Mouse (Mus musculus) cerebellum, postnatal 14 days (tissue): ENCODE data around the gene Adgrb2.

Source experiments
- DNase-seq, 2 experiments: peaks; one replicate each; pipeline ENCODE4 v3.0.0; 2021; ENCODE audit warnings: mixed read lengths in 2 of 2

The Adgrb2 gene

DNA sequence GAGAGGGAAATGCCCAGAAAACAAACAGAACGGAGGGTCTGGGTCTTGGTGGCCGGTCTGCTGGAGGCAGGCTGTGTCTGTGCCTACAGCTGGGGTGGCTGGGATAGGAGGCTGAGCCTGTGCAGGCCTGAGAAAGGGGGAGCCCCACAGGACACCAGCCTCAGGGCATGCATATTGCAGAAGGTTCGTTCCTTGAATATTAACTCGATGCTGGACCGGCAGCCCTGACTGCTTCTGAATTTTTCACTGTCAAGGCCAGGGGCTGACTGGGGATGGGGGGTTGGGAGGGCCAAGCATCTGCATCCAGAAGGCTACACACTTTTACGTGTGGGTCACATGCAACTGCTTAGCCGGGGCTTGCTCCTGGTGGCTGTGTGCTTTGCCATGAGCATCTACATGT lies 48.8 kb downstream of the Adgrb2 start:
- no peak for DNase-seq

DNA sequence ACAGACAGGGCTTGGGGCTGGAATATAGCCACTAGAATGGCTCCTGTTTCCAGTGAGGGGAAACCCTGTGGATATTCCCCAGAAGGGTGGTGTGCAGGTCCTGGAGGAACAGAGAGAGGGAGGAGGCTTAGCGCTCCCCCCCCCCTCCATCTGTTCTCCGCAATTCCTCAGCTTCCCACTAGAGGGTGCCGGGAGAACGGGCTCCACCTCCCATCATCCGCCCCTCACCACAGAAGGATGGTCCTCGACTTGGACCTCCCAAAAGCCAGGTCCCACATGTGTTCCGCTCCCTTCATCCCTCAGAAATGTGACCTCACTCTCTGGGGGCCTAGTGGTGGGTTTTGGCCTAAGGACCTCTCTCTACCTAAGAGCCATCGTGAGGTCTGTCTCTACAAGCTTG lies 51.4 kb downstream of the Adgrb2 start:
- DNase-seq, result peak; percentile 81 to 83

DNA sequence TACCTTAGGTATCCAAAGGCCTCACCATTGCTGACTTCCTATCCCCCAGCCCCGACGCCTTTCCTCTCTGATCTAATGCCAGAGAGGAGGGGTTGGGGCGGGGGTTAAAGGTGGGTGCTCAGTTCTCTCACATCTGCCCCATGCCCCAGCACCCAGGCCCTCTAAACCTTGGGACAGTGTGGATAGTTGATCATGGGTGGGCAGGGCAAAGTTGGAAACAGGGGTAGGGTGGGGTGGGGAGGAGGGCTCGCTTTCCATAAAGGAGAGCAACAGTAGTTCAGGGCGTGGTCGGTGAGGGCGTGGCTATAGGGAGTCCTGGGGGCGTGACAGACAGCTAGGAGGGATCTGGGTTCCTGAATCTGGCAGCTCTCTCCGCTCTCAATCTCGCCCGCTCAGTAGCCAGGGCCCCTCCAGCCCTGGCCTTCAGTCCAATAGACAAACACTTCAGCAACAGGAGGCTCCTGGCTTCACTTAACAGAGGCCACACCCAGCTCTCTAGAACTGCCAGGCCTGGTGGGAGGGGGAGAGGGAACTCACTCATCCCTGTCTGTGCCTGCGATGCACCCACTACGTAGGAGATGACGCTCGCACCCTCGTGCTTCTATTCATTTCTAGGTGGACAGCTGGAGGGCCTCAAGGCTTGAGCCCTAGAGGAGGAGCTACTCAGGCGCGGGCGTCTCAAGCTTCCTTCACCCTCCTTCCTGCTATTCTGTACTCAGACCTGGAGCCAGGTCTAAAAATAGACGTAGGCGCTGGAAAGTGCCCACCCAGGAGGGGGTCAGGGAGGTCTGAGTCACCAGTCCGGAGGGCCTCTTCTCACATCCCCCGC lies 52.1 kb downstream of the Adgrb2 start:
- peak; percentile 71 to 76 for DNase-seq

DNA sequence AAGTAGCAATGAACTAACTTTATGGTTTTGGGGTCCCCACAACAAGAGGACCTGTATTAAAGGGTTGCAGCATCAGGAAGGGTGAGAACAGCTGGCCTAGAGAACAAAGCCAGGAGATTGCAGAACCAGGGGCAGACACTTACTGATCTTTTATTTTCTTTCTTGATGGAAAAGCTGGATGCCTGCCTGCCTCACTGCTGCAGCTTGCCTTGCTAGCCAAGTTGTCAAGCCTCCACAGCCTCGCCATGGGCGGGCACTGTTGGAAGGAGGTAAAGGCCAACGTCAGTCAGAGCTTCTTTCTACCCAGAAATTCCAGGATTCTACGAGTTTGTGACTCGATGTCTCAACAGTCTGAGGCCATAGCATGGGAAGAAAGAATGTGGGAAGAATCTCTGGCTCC lies 54.7 kb downstream of the Adgrb2 start:
- DNase-seq, result no peak

DNA sequence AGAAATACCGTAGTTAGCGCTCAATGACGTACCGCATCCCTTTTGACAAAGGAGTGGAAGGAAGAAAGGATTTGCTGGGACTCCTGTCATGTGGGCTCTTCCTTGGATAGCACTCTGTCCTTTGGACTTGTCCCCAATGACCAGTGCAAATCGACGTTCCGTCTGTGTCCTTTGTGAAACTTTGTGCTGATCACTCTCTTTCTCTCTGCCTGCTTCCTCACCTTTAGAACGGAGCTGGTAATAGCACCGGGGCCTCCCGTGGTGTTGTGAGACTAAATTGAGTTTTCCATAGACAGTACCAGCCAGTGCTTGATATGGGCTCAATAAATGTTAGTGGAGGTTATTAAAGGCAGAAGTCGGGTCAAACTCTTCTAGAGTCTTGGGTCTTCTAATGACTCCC lies 56.4 kb downstream of the Adgrb2 start:
- DNase-seq, result no peak

DNA sequence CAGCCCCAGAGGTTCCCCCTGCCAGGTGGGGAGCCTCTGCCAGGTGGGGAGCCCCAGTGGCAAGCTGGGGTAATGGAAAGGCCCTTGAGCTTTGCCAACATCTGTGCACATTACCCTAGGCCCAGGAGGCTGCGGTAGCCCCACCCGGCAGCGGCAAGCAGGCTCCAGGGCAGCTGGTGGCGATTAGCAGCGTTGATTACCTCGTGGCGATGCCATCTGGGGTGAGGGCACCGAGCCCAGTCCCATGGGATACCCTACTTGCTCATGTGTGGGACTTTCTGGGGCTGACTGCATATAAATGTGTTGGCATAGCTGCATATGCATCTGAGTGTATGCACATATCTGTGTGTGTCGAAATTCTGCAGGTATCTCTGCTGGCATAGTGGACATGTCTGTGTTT lies 59.5 kb downstream of the Adgrb2 start:
- DNase-seq, result peak; percentile 74 to 82

DNA sequence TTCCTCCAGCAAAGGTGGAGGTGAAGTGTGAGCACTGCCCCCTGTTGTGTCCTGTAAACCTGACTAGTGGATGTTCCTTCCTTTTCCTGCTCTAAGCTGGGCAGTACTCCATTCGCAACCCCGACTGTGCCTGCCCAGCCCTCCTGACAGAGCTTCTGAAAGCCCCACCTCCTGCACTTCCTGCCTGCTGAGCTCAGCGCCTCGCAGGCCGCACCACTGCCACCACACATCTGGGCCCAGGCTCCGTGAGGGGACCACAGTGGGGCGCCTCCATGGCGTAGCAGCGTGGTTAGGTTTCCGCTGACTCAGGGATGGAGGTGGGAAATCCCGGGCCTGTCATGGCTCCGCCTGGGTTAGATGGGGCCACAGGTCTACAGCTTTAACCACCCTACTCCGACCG lies 60.9 kb downstream of the Adgrb2 start:
- DNase-seq, result no peak

DNA sequence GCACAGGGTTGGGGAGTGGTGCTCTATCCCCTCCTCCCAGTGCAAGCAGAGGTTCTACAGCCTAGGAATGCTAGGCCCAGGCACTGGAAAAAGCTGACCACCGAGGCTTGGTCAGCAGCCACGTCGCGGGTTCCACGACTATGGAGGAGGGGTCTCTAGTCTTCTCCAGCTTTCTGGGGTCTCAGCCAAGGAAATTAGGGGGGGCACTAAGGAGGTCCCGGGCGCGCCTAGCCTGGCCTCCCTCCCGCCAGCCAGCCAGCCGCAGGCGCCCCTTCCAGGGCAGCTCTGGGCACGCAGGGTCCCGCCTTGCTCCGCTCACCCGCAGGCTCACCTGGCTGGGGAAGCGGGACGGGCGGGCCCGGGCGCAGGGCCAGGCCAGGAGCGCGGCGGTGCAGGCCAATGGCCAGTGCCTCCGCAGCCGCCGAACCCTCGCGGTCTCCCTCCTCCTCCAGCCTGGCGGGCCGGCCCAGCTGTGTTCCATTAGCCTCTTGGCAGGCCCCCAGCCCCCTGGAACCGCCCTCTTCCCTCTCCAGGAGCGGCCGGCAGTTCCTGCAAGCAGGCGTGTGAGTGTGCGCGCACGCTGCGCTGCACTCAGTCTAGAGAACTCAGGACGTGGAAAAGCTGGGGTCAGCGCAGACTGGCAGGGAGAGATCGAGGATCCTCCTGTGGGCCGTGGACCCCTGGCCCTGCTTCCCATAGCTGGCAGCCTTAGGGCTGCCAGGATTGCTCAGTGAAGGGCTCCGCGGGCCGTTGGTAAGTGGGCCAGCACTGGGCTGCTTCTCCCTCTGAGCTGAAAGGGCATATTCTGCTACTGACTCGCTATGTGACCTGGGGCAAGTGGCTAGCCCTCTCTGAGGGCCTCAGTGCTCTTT lies 62.9 kb downstream of the Adgrb2 start, which contains the start of gene Col16a1:
TSS of gene Col16a1 (plus strand) at position 510 of the 872 bp plus-strand sequence.
- DNase-seq, result peak; percentile 77 to 86

DNA sequence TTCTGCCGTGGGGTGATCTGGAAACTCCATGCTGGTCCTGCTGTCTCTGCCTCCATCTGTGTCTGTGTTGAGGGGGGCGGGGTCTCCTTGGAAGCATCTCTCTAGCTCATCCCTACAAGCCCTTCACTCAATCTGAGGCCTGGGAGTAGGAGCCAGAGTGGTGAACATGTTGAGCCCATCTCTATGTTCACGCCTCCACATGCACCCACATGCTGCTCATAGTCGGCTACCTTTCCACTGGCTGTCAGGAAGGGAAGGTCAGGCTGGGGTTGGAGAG lies 63.5 kb downstream of the Adgrb2 start:
- DNase-seq, result peak in 1 of 2 experiments; percentile 41

DNA sequence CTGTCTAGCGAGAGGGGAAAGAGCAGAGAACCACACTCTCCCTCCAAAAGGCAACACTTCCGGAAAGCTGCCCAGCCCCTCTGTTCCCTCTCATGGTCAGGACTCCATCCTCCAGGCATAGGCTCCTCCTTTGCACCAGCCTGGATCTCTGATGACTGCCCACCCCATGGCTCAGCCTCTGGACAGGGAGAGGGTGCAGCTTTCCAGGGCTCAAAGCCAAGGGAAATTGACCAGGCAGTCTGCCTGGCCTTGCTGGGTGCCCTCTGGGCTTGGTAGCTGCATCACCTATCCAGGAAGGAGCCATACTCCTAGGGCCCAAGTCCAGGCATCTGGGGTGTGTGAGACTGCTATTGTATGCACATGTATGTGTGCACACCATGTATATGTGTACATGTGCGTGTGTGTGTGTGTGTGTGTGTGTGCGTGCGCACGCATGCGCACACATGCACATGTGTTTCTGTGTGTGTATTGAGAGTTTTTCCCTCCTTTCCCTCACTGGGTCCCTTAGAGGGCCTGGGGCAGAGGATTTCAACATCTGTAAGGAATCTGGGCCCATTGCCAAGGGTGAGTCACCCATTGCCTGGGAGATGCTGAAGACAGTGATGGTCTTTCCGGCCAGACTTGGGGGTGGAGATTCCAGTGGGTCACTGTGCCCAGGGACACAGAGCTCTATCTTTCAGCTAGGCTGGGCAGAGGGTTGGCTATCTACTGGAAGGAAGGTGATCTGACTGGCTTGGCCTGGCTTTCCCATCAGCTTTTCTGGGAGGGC lies 65.6 kb downstream of the Adgrb2 start:
- no peak for DNase-seq

DNA sequence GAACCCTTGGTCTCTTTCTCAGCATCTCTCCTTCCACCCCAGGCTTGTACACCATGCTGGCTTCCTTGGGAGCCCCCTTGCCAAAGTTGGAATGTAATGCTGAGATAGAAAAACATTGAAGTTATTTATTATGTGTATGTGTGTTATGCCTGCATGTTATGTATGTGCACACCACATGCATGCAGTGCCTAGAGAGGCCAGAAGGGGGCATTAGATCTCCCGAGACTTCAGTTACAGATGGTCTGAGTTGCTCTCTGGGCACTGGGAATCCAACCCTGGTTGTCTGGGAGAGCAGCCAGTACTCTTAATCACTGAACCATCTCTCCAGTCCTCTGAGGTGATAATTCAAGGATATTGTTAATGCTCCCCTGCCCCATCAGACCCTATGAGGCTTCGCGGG lies 67.6 kb downstream of the Adgrb2 start:
- peak in 1 of 2 experiments; percentile 42 for DNase-seq

DNA sequence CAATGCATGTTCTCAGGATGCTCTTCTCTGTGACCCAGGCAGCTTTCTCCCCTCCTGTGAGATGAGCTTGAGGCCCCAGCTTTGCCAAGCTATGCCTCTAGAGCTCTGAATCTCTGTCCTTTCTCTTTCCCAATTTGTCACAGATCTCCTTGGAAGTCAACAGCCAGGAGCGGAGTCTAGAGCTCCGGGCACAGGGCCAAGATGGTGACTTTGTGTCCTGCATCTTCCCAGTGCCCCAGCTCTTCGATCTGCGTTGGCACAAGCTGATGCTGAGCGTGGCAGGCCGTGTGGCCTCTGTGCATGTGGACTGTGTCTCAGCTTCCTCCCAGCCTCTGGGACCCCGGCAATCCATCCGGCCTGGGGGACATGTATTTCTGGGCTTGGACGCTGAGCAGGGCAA lies 68.4 kb downstream of the Adgrb2 start:
- DNase-seq, result peak; percentile 45 to 63

DNA sequence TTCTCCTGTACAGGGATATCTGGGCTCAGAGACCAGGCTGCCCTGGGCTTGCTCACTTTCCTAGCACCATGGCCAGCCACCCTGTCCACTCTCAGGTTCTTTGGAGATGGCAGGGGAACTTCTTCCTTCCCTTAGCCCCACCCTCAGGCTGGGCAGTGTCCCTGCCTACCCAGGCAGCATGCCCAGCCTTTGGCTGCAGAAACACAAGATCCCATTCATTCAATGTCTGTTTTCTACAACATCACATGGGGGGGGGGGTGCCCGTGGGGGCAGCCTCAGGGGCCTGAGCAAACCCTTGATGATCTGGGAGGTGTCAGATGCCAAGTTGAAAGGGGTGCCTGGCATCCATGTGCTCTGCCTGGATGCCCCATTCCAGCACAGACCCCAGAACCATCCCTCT lies 70.1 kb downstream of the Adgrb2 start:
- peak in 1 of 2 experiments; percentile 38 for DNase-seq

DNA sequence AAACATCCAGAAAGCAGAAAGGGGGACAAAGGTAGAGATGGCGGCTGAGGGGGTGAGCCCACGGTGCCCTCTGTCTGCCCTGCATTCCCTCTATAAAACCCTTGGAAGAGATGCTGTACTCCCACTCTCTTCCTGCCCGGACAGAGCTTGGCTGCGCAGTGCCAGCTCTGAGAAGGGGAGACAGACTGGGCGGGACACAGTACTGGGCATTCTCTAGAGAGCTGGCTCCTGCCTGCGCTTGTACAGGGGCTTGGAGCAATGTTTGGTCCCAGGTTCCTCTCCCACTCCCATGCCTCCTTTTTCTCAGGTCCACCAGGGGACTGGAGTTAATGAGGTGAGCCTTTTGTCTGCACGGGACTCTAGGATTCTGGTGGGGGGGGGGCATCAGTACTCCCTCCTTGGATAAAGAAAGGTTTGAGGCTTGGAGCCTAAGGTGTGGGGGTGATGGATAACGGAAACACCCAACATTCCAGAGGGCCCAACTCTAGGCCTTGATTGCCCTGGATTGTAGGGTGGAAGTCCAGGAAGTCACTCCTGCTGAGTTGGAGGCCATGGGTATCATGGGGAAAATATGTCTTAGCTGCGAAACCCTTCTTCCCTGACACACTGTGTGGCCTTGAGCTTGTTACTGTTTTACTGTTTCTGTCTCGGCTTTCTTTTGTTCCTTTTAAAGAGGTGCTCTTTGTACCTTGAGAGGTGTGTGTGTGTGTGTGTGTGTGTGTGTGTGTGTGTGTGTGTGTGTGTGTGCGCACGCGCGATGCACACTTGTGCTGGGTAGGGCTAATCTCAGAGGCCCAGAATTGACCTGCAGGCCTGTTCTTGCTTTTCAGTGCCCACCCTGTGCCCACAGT lies 70.7 kb downstream of the Adgrb2 start:
- peak in 1 of 2 experiments; percentile 10 for DNase-seq

DNA sequence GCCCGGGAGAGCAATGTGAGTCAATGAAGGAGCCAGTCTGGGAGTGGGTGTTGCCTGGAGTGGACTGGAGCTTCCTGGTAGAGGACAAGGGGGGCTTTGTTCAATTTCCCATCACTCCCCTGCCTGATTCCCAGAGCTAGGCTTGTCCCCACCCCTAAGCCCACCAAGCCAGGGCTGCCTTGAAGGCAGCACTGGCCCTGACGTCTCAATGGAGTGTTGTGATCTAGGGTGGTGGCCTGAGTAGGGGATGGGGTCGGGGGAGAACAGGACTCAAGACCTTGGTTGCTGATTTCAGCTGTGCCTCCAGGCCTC lies 71.3 kb downstream of the Adgrb2 start:
- DNase-seq, result no peak

DNA sequence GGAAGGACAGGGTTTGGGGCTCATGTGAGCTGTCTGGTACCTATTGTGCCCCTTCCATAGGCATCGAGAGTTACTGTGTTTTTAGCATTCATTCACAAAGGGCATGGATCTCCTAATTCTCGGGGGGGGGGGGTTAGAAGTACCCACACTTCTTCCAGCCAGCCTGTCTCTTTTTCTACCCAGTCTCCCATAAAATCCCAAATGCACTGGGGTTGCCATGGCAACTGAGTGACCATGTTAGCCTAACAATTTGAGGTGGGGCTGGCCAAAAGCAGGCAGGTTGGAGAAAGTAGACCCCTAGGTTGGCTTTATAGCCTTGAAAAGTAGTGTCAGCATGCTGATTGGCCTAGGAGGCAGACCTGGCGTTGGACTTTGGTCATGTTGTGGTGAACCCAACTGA lies 71.8 kb downstream of the Adgrb2 start:
- peak in 1 of 2 experiments; percentile 7 for DNase-seq

DNA sequence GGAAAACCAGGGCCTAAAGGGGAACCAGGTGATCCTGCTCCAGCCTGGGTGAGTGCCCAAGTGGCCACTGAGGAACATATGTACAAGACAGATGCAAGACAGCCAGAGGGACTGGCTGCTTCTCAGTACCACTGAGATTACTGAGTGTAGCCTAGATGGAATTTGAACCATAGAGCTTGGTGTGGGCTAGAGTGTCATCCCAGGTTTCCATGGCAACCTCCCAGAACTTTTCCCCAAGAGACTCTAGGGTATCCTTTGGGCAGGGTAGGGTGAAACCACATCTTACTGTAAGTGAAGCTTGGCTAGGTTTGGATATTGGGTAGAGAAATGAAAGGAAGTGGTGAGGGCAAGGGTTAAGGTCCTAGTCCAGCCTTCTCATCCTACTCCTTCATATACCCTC lies 76.3 kb downstream of the Adgrb2 start:
- DNase-seq, result peak in 1 of 2 experiments; percentile 4

DNA sequence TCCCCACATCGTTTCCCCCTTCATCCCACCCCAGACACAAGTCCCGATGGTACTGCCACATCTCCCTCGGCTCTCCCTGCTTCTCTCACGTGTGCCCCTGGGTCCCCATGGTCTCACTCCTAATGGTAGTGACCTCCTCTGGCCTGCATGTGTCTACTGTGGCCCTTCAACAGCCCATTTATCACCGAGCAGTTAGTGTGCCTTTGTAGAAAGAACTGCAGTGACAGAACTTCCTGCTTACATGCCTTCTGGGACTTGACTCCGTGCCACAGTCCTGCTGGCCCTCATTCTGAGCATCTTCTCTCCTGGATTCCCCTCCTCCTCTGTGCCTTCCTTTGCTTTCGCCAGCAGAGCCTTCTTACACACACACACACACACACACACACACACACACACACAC lies 78.5 kb downstream of the Adgrb2 start:
- DNase-seq, result peak; percentile 38 to 50

DNA sequence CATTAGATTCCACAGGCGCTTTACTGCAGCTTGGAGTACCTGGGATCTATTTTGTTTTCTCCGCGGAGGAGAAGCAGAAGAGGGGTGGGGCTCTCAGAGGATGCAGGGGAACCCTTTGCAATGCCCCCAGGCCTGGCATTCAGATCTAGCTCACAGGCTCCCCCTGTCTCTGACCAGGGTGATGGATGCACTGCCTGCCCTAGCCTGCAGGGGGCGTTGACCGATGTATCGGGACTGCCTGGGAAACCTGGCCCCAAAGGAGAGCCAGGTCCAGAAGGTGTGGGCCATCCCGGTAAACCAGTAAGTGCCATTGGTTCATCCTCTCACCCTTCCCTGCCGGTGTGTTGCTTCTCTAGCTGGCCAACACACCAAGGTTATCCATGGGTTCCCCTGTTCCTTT lies 82.1 kb downstream of the Adgrb2 start:
- peak; percentile 39 to 70 for DNase-seq

DNA sequence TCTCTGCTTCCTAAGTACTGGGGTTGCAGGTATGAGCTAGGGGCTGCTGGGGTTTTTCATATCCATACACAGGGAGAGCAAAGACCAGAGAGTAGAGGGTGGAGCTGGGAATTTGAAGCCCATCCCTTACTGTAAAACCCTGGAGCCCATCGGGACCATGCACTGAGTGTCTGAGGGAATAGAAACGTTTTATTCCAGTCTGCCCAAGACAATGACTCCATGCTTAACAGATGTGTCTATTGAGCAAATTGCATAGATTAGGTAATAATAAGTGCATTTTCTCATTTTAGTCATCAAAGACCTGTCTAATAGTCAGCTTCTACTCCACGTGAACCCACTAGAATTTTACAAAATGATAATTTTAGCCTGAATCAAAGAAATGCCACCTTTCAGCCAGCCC lies 85.9 kb downstream of the Adgrb2 start:
- DNase-seq, result no peak

DNA sequence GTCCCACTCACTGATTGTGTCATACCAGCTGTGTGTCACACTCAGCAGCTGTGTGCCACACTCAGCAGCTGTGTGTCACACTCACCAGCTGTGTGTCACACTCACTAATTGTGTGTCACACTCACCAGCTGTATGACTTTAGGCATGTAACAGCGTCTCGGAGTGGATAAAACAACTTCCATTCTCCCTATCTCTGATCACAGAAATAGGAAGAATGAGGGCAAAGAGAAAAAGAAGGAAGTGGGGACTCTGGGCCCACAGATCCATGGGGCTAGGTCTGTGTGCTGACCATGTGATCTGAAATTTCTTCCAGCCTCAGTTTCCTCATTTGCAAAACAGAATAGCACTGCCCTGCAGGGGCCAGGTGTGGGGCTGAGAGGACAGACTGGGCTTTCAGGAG lies 87.1 kb downstream of the Adgrb2 start:
- DNase-seq, result no peak
